Mouse (Mus musculus) forebrain, embryonic 15.5 days (tissue): ENCODE measurements around the gene Mthfd1. TPM values are rescaled to one million over a fixed set of nuclear protein-coding genes. Genes with fewer than 3 reads are reported as not detected.
A peak's percentile ranks its signal among the peaks of the same experiment; 100 is the strongest.

Experiments
- ATAC-seq: fragments of 200-750 bp; cut with Nextera tagmentation; replicated peaks from 2 replicates; pipeline ENCODE4 v1.8.0; 2017; ENCODE audit warnings: mild to moderate bottlenecking, moderate TSS enrichment, moderate library complexity
- H3K27ac ChIP-seq: fragments of 300-500 bp; sonication (generic); replicated peaks from 2 replicates; pipeline ENCODE4 v1.5.1; 2015; ENCODE audit warnings: mild to moderate bottlenecking, inconsistent platforms
- H3K27me3 ChIP-seq: fragments of 300-500 bp; sonication (generic); 2 replicates; pipeline ENCODE4 v1.6.1; 2015; ENCODE audit warnings: inconsistent platforms
- H3K36me3 ChIP-seq: fragments of 300-500 bp; sonication (generic); 2 replicates; pipeline ENCODE4 v1.6.1; 2015; ENCODE audit warnings: mild to moderate bottlenecking, inconsistent platforms
- H3K4me1 ChIP-seq: fragments of 300-500 bp; sonication (generic); 2 replicates; pipeline ENCODE4 v1.6.1; 2015; ENCODE audit warnings: inconsistent platforms
- H3K4me2 ChIP-seq: fragments of 300-500 bp; sonication (generic); replicated peaks from 2 replicates; pipeline ENCODE4 v1.6.1; 2015; ENCODE audit warnings: mild to moderate bottlenecking, inconsistent platforms
- H3K4me3 ChIP-seq: fragments of 300-500 bp; sonication (generic); 2 replicates; pipeline ENCODE4 v1.5.1; 2015; ENCODE audit warnings: mild to moderate bottlenecking, inconsistent platforms
- H3K9ac ChIP-seq: fragments of 300-500 bp; sonication (generic); replicated peaks from 2 replicates; pipeline ENCODE4 v1.6.1; 2015; ENCODE audit warnings: mild to moderate bottlenecking, inconsistent platforms
- H3K9me3 ChIP-seq: fragments of 300-500 bp; sonication (generic); 2 replicates; pipeline ENCODE4 v1.6.1; 2016; ENCODE audit warnings: inconsistent platforms
- WGBS: fragments of 180-500 bp; shearing (Covaris S2); methylation state at CpG from one replicate; pipeline ENCODE4 v1.1.7; 2015; ENCODE audit warnings: mixed read lengths; 5-methylcytosine and 5-hydroxymethylcytosine counted together
- polyA plus RNA-seq: library from polyadenylated mRNA; unstranded; fragments of >200 nt; fragmentation: Nextera tagmentation; extraction: Ambion mirVana; gene quantifications from 2 replicates; pipeline ENCODE4 v1.2.1, GENCODE M21; 2015

The Mthfd1 gene
- polyA plus RNA-seq, 1 experiment from 2014 or later: 45.2 TPM

GRCm38 (mm10) chr12:76368790-76369205 is 113.7 kb downstream of the Mthfd1 start:
- H3K4me1 ChIP-seq: peaks cover 37% of the 10 kb centered on the region
- peak overlapping the region; percentile 98 for H3K27ac ChIP-seq
- peak overlapping the region; percentile 66 for H3K4me3 ChIP-seq
- no peak for ATAC-seq
- under 1% methylated on average over 26 of the region's 26 CpGs for WGBS
- H3K27me3 ChIP-seq: no peaks in the 10 kb centered on the region
- peak overlapping the region; percentile 90 for H3K4me2 ChIP-seq
- no peaks in the 10 kb centered on the region for H3K9me3 ChIP-seq
- H3K9ac ChIP-seq: peak overlapping the region; percentile 99
- H3K36me3 ChIP-seq: no peaks in the 10 kb centered on the region

Other genes starting within 250 kb of the Mthfd1 start
- gene Esr2, start 78.0 kb upstream of the Mthfd1 start, polyA plus RNA-seq: 0.22 TPM in 2 replicates
- not detected in 2 replicates for gene Tex21, start 8.6 kb upstream of the Mthfd1 start, polyA plus RNA-seq
- 7.3 and 7.4 TPM in 2 replicates for gene Akap5, start 69.6 kb downstream of the Mthfd1 start, polyA plus RNA-seq
- 16.2 and 19.0 TPM in 2 replicates for gene Zbtb25, start 114.3 kb downstream of the Mthfd1 start, polyA plus RNA-seq
- 4.5 TPM in 2 replicates for gene Zbtb1, start 115.0 kb downstream of the Mthfd1 start, polyA plus RNA-seq
- gene Hspa2, start 148.9 kb downstream of the Mthfd1 start, polyA plus RNA-seq: 4.5 and 5.7 TPM in 2 replicates
- gene Ppp1r36, start 162.2 kb downstream of the Mthfd1 start, polyA plus RNA-seq: 1.2 TPM in 2 replicates